Mouse (Mus musculus) kidney, embryonic 16.5 days (tissue): ENCODE measurements at regions not wholly inside any gene's neighbourhood (a gene's known extent, or its start where the extent isn't known, plus 50 kb on each side); places are given as distances from the start of the nearest gene placed in this dataset.

ENCODE experiments used
- ATAC-seq: fragments of 200-750 bp; cut with Nextera tagmentation; 2 replicates; pipeline ENCODE4 v1.8.0; 2017; ENCODE audit warnings: moderate TSS enrichment; ENCODE audit not compliant: low FRiP score, low TSS enrichment
- H3K27ac ChIP-seq: fragments of 300-500 bp; sonication (generic); 2 replicates; pipeline ENCODE4 v1.5.1; 2014; ENCODE audit warnings: low read length
- H3K27me3 ChIP-seq: fragments of 300-500 bp; sonication (generic); 2 replicates; pipeline ENCODE4 v1.6.1; 2014; ENCODE audit warnings: low read length, control low read depth, mixed read lengths; ENCODE audit not compliant: insufficient read depth
- H3K36me3 ChIP-seq: fragments of 300-500 bp; sonication (generic); 2 replicates; pipeline ENCODE4 v1.6.1; 2014; ENCODE audit warnings: low read length, control low read depth, mixed read lengths; ENCODE audit not compliant: insufficient read depth
- H3K4me1 ChIP-seq: fragments of 300-500 bp; sonication (generic); 2 replicates; pipeline ENCODE4 v1.6.1; 2014; ENCODE audit warnings: low read length, control low read depth, mixed read lengths; ENCODE audit not compliant: insufficient read depth
- H3K4me2 ChIP-seq: fragments of 300-500 bp; sonication (generic); replicated peaks from 2 replicates; pipeline ENCODE4 v1.6.1; 2014; ENCODE audit warnings: low read depth, low read length
- H3K4me3 ChIP-seq: fragments of 300-500 bp; sonication (generic); 2 replicates; pipeline ENCODE4 v1.5.1; 2014; ENCODE audit warnings: mild to moderate bottlenecking, low read length
- H3K9ac ChIP-seq: fragments of 300-500 bp; sonication (generic); replicated peaks from 2 replicates; pipeline ENCODE4 v1.6.1; 2014; ENCODE audit warnings: low read length
- H3K9me3 ChIP-seq: fragments of 300-500 bp; sonication (generic); 2 replicates; pipeline ENCODE4 v1.6.1; 2016; ENCODE audit warnings: low read length, control low read depth
- WGBS: fragments of 180-500 bp; shearing (Covaris S2); extraction: QIAGEN DNeasy Blood & Tissue Kit; methylation state at CpG from one replicate; pipeline ENCODE4 v1.1.7; 2014; 5-methylcytosine and 5-hydroxymethylcytosine counted together

DNA sequence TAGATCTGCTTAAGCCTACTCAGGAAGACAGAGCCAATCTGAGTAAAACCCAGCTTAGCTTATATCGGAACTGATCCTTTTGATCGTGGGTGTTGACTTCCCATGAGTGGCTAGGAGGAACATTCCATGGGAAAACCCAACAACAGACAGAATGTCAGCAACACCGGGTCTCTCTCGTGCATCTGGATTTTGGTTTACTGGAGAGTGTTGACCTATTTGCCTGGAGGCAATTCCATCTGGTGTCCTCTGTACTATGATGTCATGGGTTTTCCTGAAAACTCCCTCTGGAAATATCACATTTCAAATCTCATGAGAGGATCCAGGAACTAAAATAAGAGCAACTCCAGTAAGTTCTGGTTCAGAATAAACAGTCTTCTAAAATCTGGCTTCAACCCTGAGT is 188.5 kb downstream of the Pfkfb3 start:
- Histone ChIP-seq H3K27me3 (no peaks in the 10 kb centered on the region), H3K9me3 (no peaks in the 10 kb centered on the region), H3K4me2 (no peak overlapping the region), H3K27ac (no peak overlapping the region), H3K9ac (no peak overlapping the region), H3K4me3 (no peak overlapping the region), H3K36me3 (no peaks in the 10 kb centered on the region), H3K4me1 (0 out of 2 replicates have a peak, but pooled peaks cover 2% of the 10 kb centered on the region)
- 48% methylated on average over 4 of the region's 4 CpGs for WGBS
- no peak for ATAC-seq

DNA sequence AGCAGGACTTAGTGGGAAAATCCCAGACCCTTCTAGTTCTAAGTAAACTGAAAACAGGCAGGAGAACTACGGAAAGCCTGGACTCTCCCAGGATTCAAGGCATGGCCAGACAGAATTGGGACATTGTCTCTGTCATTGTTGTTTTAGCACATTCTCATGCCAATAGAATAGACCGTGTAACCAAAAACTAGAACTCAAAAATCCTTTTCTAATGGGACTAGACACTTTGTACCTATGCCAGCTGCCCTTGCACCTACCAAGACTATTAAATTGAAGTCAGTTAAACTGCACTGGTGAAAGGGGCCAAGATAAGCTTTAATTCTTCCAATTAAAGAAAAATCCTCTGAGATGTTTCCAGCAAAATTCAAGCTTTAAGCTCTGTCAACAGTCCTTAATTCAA is 189.8 kb downstream of the Pfkfb3 start:
- no peaks in the 10 kb centered on the region for H3K9me3 ChIP-seq
- ATAC-seq, result no peak
- 80% methylated on average over 2 of the region's 2 CpGs for whole genome bisulfite sequencing

DNA sequence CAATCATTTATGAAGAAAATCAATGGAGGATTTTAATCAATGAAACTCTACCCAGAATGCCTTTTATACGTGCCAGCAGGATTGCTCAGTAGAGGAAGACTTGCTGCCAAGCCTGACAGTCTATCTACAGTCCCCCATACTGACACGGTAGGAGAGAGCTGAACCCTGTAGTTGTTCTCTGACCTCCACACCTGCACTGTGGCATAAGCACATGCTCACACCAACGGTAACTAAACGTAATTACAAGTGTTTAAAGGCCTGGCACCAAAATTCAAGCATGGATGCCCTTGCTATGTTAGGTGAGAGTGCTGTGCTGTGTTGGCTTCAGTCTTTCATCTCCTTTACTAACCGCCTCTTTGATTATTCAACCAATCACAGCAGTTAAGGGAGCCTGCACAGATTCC is 190.8 kb downstream of the Pfkfb3 start:
- no peak overlapping the region for H3K4me3 ChIP-seq
- H3K27me3 ChIP-seq, result no peaks in the 10 kb centered on the region
- H3K36me3 ChIP-seq, result no peaks in the 10 kb centered on the region
- ATAC-seq, result peak; percentile 84
- H3K4me2 ChIP-seq, result no peak overlapping the region
- 0 out of 2 replicates have a peak, but pooled peaks cover 2% of the 10 kb centered on the region for H3K4me1 ChIP-seq
- no peak overlapping the region for H3K9ac ChIP-seq
- 55% methylated on average over 5 of the region's 5 CpGs for WGBS
- H3K9me3 ChIP-seq, result no peaks in the 10 kb centered on the region
- no peak overlapping the region for H3K27ac ChIP-seq

More for the DNA sequence above, 189.8 kb downstream of the Pfkfb3 start:
- Histone ChIP-seq H3K36me3 (no peaks in the 10 kb centered on the region), H3K4me3 (no peak overlapping the region), H3K9ac (no peak overlapping the region), H3K27me3 (no peaks in the 10 kb centered on the region), H3K27ac (no peak overlapping the region), H3K4me2 (no peak overlapping the region), H3K4me1 (0 out of 2 replicates have a peak, but pooled peaks cover 2% of the 10 kb centered on the region)

DNA sequence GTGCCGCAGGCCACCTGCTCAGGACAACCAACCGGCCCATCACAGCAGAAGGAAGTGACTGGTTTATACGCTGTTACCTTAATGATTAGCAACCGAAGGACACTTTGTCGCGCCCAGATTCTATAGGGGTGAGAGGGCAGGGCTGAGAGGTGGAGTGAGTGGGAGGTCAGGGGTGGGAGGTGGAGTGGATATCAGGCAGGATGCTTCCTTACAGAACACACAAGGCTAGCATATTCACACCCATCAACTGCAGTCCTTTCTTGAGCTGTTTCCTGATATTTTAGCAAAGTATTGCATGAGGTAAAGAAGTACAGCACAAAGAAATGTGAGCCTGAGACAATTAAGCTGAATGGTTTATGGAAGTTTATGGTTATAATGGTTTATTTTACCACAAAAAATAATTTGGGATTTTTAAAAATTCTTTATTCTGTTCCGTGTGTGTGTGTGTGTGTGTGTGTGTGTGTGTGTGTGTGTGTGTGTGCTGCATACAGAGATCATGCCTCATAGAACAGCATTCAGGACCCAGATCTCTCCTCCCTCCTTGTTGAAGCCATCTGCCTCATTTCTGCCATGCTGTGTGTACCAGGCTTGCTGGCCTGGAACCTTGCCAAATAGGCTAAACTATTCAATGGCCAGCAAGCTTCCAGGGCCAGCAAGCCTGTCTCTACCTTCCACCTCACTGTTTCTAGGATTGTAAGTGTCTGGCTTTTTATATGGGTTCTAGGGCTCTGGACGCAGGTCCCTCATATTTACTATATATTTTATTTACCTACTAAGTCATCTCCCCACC is 190.5 kb downstream of the Prkcq start:
- WGBS, result 62% methylated on average over 8 of the region's 8 CpGs
- Histone ChIP-seq H3K4me2 (no peak overlapping the region), H3K36me3 (no peaks in the 10 kb centered on the region), H3K4me1 (0 out of 2 replicates have a peak, but pooled peaks cover 2% of the 10 kb centered on the region), H3K27me3 (no peaks in the 10 kb centered on the region), H3K9ac (no peak overlapping the region), H3K4me3 (no peak overlapping the region), H3K9me3 (no peaks in the 10 kb centered on the region), H3K27ac (no peak overlapping the region)
- no peak for ATAC-seq

DNA sequence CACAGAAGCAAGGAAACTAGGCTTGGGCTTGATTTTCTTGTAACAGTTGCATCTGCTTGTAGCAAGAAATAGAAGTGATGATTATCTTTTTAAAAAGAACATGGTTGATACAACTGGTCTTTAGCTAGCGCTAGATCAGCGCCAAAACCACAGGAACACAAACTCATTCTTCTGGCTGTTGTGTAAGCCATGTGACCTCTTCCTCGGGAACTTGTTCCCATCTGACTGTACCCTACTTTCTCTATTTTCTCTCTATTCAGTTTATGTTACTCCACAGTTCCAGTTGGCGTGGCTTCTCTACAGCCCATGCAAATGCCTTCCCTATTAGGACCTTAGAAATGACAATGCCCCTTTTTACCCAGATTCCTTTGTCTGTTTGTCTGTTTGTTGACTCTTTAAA is 187.4 kb downstream of the Prkcq start:
- WGBS, result 88% methylated on average over 4 of the region's 4 CpGs
- H3K27ac ChIP-seq, result no peak overlapping the region
- no peaks in the 10 kb centered on the region for H3K27me3 ChIP-seq
- peaks cover 8% of the 10 kb centered on the region for H3K9me3 ChIP-seq
- H3K4me3 ChIP-seq, result no peak overlapping the region
- H3K4me2 ChIP-seq, result no peak overlapping the region
- no peak for ATAC-seq
- H3K36me3 ChIP-seq, result no peaks in the 10 kb centered on the region
- H3K9ac ChIP-seq, result no peak overlapping the region
- no peaks in the 10 kb centered on the region for H3K4me1 ChIP-seq

DNA sequence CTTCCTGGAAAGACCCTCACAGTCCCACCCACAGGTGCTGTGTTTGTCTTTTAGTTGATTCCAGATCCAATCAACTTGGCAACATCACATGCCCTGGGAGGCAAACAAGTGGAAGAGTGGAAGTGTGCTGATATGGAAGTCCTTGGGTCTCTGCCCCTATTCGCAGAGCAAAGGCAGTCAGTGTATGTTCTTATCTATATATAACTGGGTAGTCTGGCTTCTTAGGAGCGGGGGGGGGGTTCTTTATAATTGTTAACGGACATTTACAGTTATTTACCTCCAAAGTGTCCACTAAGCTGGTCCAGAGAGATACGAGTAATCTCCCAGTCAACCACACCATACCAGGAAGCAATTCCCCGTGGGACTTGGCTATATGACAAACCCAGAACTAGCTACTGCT is 184.8 kb downstream of the Prkcq start:
- ATAC-seq, result no peak
- no peaks in the 10 kb centered on the region for H3K36me3 ChIP-seq
- H3K27ac ChIP-seq, result no peak overlapping the region
- H3K9ac ChIP-seq, result no peak overlapping the region
- WGBS, result 88% methylated on average over 5 of the region's 5 CpGs
- no peak overlapping the region for H3K4me3 ChIP-seq
- H3K27me3 ChIP-seq, result no peaks in the 10 kb centered on the region
- no peaks in the 10 kb centered on the region for H3K4me1 ChIP-seq
- no peak overlapping the region for H3K4me2 ChIP-seq
- H3K9me3 ChIP-seq, result peaks cover 8% of the 10 kb centered on the region

DNA sequence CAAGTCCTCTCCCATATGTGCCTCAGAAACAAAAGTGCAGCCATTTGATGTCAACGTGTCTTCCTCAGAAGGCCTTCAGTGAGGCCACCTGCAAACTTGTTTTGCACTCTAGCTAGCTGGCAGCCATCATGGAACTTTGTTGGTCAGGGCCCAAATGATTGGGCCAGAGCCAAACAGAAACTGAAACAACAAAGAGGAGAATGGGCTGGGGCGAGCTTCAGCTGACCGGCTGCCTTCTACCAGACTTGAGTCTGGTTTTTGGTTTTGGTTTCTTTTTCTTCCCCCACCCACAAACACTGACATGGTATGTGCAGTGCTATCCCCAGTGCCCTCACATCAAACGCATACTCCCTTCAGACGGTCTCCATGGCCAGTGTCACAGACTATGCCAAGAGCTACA is 183.7 kb downstream of the Prkcq start:
- H3K4me1 ChIP-seq, result no peaks in the 10 kb centered on the region
- no peak overlapping the region for H3K4me2 ChIP-seq
- H3K36me3 ChIP-seq, result no peaks in the 10 kb centered on the region
- H3K4me3 ChIP-seq, result no peak overlapping the region
- H3K27me3 ChIP-seq, result no peaks in the 10 kb centered on the region
- no peak overlapping the region for H3K9ac ChIP-seq
- H3K27ac ChIP-seq, result no peak overlapping the region
- ATAC-seq, result no peak
- peaks cover 8% of the 10 kb centered on the region for H3K9me3 ChIP-seq
- WGBS, result 95% methylated on average over 5 of the region's 5 CpGs
